Mouse (Mus musculus) myocyte (in vitro differentiated cells): ENCODE results near the gene Unc45a.

Source experiments
- CEBPB ChIP-seq: IDR thresholded peaks from 2 replicates; pipeline ENCODE4 v1.6.1; 2011; ENCODE audit warnings: mild to moderate bottlenecking, moderate library complexity; ENCODE audit not compliant: poor library complexity, insufficient read depth, severe bottlenecking
- E2F4 ChIP-seq: IDR thresholded peaks from one replicate; pipeline ENCODE4 v1.6.1; 2011; ENCODE audit warnings: mild to moderate bottlenecking, control low read depth, moderate library complexity; ENCODE audit not compliant: insufficient read depth
- MAX ChIP-seq: IDR thresholded peaks from one replicate; pipeline ENCODE4 v1.6.1; 2011; ENCODE audit warnings: low read depth, mild to moderate bottlenecking, control low read depth
- MYOD1 ChIP-seq, 3 experiments: IDR thresholded peaks; one replicate each; pipeline ENCODE4 v1.6.1; 2011; ENCODE audit warnings: control low read depth in 2 of 3, low read depth in 2 of 3, mild to moderate bottlenecking in 2 of 3, moderate library complexity in 1 of 3; ENCODE audit not compliant: insufficient read length in 2 of 3, control insufficient read depth in 1 of 3
- MYOG ChIP-seq, 3 experiments: IDR thresholded peaks; one replicate each; pipeline ENCODE4 v1.6.1; 2011; ENCODE audit warnings: control low read depth in 2 of 3, low read depth in 2 of 3, mild to moderate bottlenecking in 2 of 3; ENCODE audit not compliant: insufficient read length in 2 of 3, control insufficient read depth in 1 of 3, insufficient read depth in 1 of 3
- POLR2A ChIP-seq: IDR thresholded peaks from one replicate; pipeline ENCODE4 v1.6.1; 2011; ENCODE audit warnings: low read depth, mild to moderate bottlenecking, control low read depth, moderate library complexity; ENCODE audit not compliant: insufficient read length
- POLR2AphosphoS2 ChIP-seq: IDR thresholded peaks from one replicate; pipeline ENCODE4 v1.6.1; 2011; ENCODE audit warnings: low read depth, control low read depth; ENCODE audit not compliant: insufficient read length
- REST ChIP-seq: IDR thresholded peaks from one replicate; pipeline ENCODE4 v1.6.1; 2011; ENCODE audit warnings: mild to moderate bottlenecking, control low read depth, moderate library complexity; ENCODE audit not compliant: insufficient read depth, insufficient read length
- SRF ChIP-seq: IDR thresholded peaks from one replicate; pipeline ENCODE4 v1.6.1; 2011; ENCODE audit warnings: low read depth; ENCODE audit not compliant: control insufficient read depth, insufficient read length
- TCF12 ChIP-seq: IDR thresholded peaks from one replicate; pipeline ENCODE4 v1.6.1; 2011; ENCODE audit warnings: mild to moderate bottlenecking, control low read depth; ENCODE audit not compliant: poor library complexity, insufficient read depth, severe bottlenecking
- TCF3 ChIP-seq: IDR thresholded peaks from one replicate; pipeline ENCODE4 v1.6.1; 2011; ENCODE audit warnings: low read depth, control low read depth; ENCODE audit not compliant: insufficient read length
- USF1 ChIP-seq: IDR thresholded peaks from one replicate; pipeline ENCODE4 v1.6.1; 2011; ENCODE audit warnings: low read depth, mild to moderate bottlenecking, control low read depth, moderate library complexity

DNA sequence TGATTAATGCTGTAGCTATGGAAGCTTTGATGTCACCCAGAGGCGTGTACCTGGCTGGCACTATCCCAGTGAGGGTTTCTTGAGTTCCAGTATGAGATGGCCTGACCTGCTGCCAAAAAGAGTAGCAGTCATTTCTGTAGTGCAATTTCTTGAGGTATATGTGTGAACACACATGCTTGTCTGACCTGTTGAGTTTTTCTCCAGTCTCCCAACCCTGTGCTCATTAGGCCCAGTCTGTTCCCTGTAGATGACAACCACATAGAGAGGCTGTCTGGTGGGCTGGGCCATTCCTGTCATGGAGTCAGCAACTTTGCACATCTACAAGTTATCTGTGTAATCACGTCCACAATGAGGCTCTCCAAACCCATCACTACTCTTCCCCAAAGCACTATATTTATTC lies 25.1 kb downstream of the Unc45a start:
- no peak for TF ChIP-seq CEBPB
- TF ChIP-seq TCF3 = no peak
- peak; percentile 40 for TF ChIP-seq POLR2AphosphoS2
- no peak for TF ChIP-seq POLR2A
- no peak for TF ChIP-seq MAX
- TF ChIP-seq MYOD1 (IDR thresholded peaks at IDR 0.05; ENCODE audit: control insufficient read depth in 1 of 3, insufficient read length in 2 of 3, low read depth in 2 of 3) = no peak
- no peak for TF ChIP-seq REST
- no peak for TF ChIP-seq USF1
- TF ChIP-seq E2F4 = no peak
- TF ChIP-seq MYOG (IDR thresholded peaks at IDR 0.05; ENCODE audit: control insufficient read depth in 1 of 3, insufficient read depth in 1 of 3, insufficient read length in 2 of 3, low read depth in 2 of 3) = no peak
- TF ChIP-seq TCF12 = no peak
- no peak for TF ChIP-seq SRF
